Mouse (Mus musculus) heart, embryonic 11.5 days (tissue): ENCODE measurements around the gene Leo1. TPM values are rescaled to one million over a fixed set of nuclear protein-coding genes. Genes with fewer than 3 reads are reported as not detected.
A peak's percentile ranks its signal among the peaks of the same experiment; 100 is the strongest.
"Not testable (repeated sequence)": the region's sequence is repeated elsewhere in the genome, so short reads cannot be mapped to it uniquely, and the experiment has no call there.

Experiments
- ATAC-seq: fragments of 200-750 bp; cut with Nextera tagmentation; replicated peaks from 2 replicates; pipeline ENCODE4 v1.8.0; 2017; ENCODE audit warnings: moderate library complexity; ENCODE audit not compliant: insufficient number of reproducible peaks, low FRiP score, low TSS enrichment
- H3K27ac ChIP-seq: fragments of 300-500 bp; sonication (generic); 2 replicates; pipeline ENCODE4 v1.5.1; 2014; ENCODE audit warnings: mild to moderate bottlenecking, low read depth, low read length
- H3K27me3 ChIP-seq: fragments of 300-500 bp; sonication (generic); 2 replicates; pipeline ENCODE4 v1.6.1; 2014; ENCODE audit warnings: mild to moderate bottlenecking, low read length, mixed read lengths; ENCODE audit not compliant: control insufficient read depth, insufficient read depth
- H3K36me3 ChIP-seq: fragments of 300-500 bp; sonication (generic); 2 replicates; pipeline ENCODE4 v1.6.1; 2014; ENCODE audit warnings: mild to moderate bottlenecking, low read length, moderate library complexity, mixed read lengths; ENCODE audit not compliant: control insufficient read depth, insufficient read depth
- H3K4me1 ChIP-seq: fragments of 300-500 bp; sonication (generic); 2 replicates; pipeline ENCODE4 v1.6.1; 2014; ENCODE audit warnings: low read length; ENCODE audit not compliant: control insufficient read depth, insufficient read depth
- H3K4me2 ChIP-seq: fragments of 300-500 bp; sonication (generic); 2 replicates; pipeline ENCODE4 v1.6.1; 2014; ENCODE audit warnings: mild to moderate bottlenecking, moderate library complexity
- H3K4me3 ChIP-seq: fragments of 300-500 bp; sonication (generic); 2 replicates; pipeline ENCODE4 v1.5.1; 2014; ENCODE audit warnings: low read depth, low read length
- H3K9ac ChIP-seq: fragments of 300-500 bp; sonication (generic); 2 replicates; pipeline ENCODE4 v1.6.1; 2014; ENCODE audit warnings: mild to moderate bottlenecking, low read depth, low read length, moderate library complexity
- H3K9me3 ChIP-seq: fragments of 300-500 bp; sonication (generic); replicated peaks from 2 replicates; pipeline ENCODE4 v1.6.1; 2016; ENCODE audit warnings: low read length; ENCODE audit not compliant: control insufficient read depth
- whole genome bisulfite sequencing: fragments of 180-500 bp; shearing (Covaris S2); extraction: QIAGEN DNeasy Blood & Tissue Kit; methylation state at CpG from one replicate; pipeline ENCODE4 v1.1.7; 2014; ENCODE audit not compliant: insufficient replicate concordance; 5-methylcytosine and 5-hydroxymethylcytosine counted together
- polyA plus RNA-seq: library from polyadenylated mRNA; unstranded; fragments of >200 nt; fragmentation: Nextera tagmentation; extraction: Ambion mirVana; gene quantifications from 2 replicates; pipeline ENCODE4 v1.2.1, GENCODE M21; 2014

Leo1 gene
- polyA plus RNA-seq, 1 experiment from 2014 or later: 36.0 TPM

DNA sequence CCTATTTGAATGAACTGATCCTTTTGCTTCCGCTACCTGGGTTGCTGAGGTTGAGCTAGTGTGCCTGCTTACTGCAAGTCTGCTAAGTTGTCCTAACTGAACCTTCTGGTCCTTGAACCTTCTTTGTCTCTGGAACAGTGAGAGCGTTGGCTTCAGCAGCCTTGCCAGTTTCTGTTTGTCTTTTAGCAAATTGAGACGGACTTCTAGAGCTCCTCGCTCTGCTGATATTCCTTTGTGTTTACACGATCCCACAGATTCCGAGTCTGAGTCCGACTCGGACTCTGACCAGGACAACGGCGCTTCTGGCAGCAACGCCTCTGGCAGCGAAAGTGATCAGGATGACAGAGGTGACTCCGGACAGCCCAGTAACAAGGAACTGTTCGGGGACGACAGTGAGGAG, 3.7 kb downstream of the Leo1 start:
- no peak for ATAC-seq
- H3K36me3 ChIP-seq: peaks cover 16% of the 10 kb centered on the region
- no peaks in the 10 kb centered on the region for H3K27me3 ChIP-seq
- no peak overlapping the region for H3K9ac ChIP-seq
- H3K4me1 ChIP-seq: peaks cover 4% of the 10 kb centered on the region
- 86% methylated on average over 15 of the region's 15 CpGs for WGBS
- no peaks in the 10 kb centered on the region for H3K9me3 ChIP-seq
- H3K27ac ChIP-seq: no peak overlapping the region
- no peak overlapping the region for H3K4me2 ChIP-seq
- H3K4me3 ChIP-seq: no peak overlapping the region

DNA sequence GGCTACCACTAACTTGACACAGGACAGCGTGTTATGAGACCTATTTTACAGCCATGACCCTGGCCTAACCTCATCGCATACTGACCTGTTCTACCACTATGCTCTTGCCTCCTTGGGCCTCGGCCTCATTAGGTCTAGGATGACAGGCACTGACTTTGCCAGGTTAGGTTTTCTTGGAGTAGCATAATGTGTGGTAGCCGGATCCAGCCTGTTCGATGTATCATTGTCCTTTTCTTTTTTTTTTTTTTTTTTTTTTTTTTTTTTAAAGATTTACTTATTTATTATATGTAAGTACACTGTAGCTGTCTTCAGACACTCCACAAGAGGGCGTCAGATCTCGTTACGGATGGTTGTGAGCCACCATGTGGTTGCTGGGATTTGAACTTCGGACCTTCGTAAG, 5.2 kb downstream of the Leo1 start:
- H3K4me2 ChIP-seq, ATAC-seq, H3K9ac ChIP-seq, H3K4me3 ChIP-seq, H3K27me3 ChIP-seq, H3K9me3 ChIP-seq, H3K4me1 ChIP-seq, H3K27ac ChIP-seq: not testable (repeated sequence)
- H3K36me3 ChIP-seq: peaks cover 21% of the 10 kb centered on the region
- WGBS: 81% methylated on average over 10 of the region's 10 CpGs

- Histone ChIP-seq H3K36me3 (peaks cover 25% of the 10 kb centered on the region), H3K27me3 (no peaks in the 10 kb centered on the region), H3K9ac (no peak overlapping the region), H3K4me1 (no peaks in the 10 kb centered on the region), H3K4me3 (no peak overlapping the region), H3K4me2 (no peak overlapping the region), H3K9me3 (no peaks in the 10 kb centered on the region), H3K27ac (no peak overlapping the region)
- no peak for ATAC-seq
- WGBS: 94% methylated on average over 3 of the region's 3 CpGs
Observed at GRCm38 (mm10) chr9:75448021-75448420, 6.7 kb downstream of the Leo1 start.

- H3K4me3 ChIP-seq: no peak overlapping the region
- H3K9ac ChIP-seq: no peak overlapping the region
- no peak overlapping the region for H3K4me2 ChIP-seq
- no peaks in the 10 kb centered on the region for H3K9me3 ChIP-seq
- no peaks in the 10 kb centered on the region for H3K4me1 ChIP-seq
- H3K27me3 ChIP-seq: no peaks in the 10 kb centered on the region
- no peak overlapping the region for H3K27ac ChIP-seq
- no peak for ATAC-seq
- H3K36me3 ChIP-seq: peaks cover 48% of the 10 kb centered on the region
- WGBS: 87% methylated on average over 2 of the region's 2 CpGs
Observed at GRCm38 (mm10) chr9:75453994-75454393, 12.7 kb downstream of the Leo1 start.

- no peak overlapping the region for H3K4me3 ChIP-seq
- H3K27me3 ChIP-seq: no peaks in the 10 kb centered on the region
- H3K9me3 ChIP-seq: no peaks in the 10 kb centered on the region
- H3K36me3 ChIP-seq: peaks cover 46% of the 10 kb centered on the region
- no peak for ATAC-seq
- H3K4me1 ChIP-seq: no peaks in the 10 kb centered on the region
- H3K27ac ChIP-seq: no peak overlapping the region
- H3K4me2 ChIP-seq: no peak overlapping the region
- WGBS: 75% methylated on average over 10 of the region's 10 CpGs
- no peak overlapping the region for H3K9ac ChIP-seq
Observed at GRCm38 (mm10) chr9:75455684-75456083, 14.4 kb downstream of the Leo1 start.

- WGBS: 78% methylated on average over 8 of the region's 8 CpGs
- Histone ChIP-seq H3K27ac (peak overlapping the region; percentile 37; the same call in 1 of the 2 replicates), H3K4me2 (no peak overlapping the region), H3K27me3 (no peaks in the 10 kb centered on the region), H3K4me1 (peaks cover 12% of the 10 kb centered on the region), H3K9me3 (no peaks in the 10 kb centered on the region), H3K9ac (no peak overlapping the region), H3K36me3 (peaks cover 43% of the 10 kb centered on the region), H3K4me3 (no peak overlapping the region)
- ATAC-seq: no peak
Observed at GRCm38 (mm10) chr9:75463050-75463660, 21.8 kb downstream of the Leo1 start.

DNA sequence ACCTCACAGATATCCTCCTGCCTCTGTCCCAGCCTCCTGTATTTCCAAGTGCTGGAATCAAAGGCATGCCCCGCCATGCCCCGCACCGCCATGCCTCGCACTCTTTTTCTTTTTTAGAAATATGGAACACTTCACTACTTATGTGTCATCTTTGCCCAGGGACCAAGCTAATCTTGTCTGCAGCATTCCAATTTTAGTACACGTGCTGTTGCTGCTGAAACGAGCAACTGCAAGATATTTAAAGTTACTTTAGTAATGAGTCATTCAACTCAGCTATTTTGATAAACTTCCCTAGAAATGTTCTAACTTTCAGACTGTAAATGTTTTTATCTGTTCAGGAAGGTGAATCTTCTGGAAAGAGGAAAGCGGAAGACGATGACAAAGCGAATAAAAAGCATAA, 24.5 kb downstream of the Leo1 start:
- no peak overlapping the region for H3K4me2 ChIP-seq
- ATAC-seq: no peak
- H3K4me1 ChIP-seq: peaks cover 12% of the 10 kb centered on the region
- H3K27ac ChIP-seq: no peak overlapping the region
- peaks cover 30% of the 10 kb centered on the region for H3K36me3 ChIP-seq
- 71% methylated on average over 9 of the region's 9 CpGs for whole genome bisulfite sequencing
- H3K9ac ChIP-seq: no peak overlapping the region
- H3K27me3 ChIP-seq: no peaks in the 10 kb centered on the region
- no peak overlapping the region for H3K4me3 ChIP-seq
- no peaks in the 10 kb centered on the region for H3K9me3 ChIP-seq

GRCm38 (mm10) chr9:75466641-75467040, 25.3 kb downstream of the Leo1 start:
- 93% methylated on average over 4 of the region's 4 CpGs for WGBS
- Histone ChIP-seq H3K4me1 (peaks cover 12% of the 10 kb centered on the region), H3K27me3 (no peaks in the 10 kb centered on the region), H3K4me2 (no peak overlapping the region), H3K9ac (no peak overlapping the region), H3K27ac (no peak overlapping the region), H3K4me3 (no peak overlapping the region), H3K9me3 (no peaks in the 10 kb centered on the region), H3K36me3 (peaks cover 22% of the 10 kb centered on the region)
- no peak for ATAC-seq

GRCm38 (mm10) chr9:75467581-75467980, 26.3 kb downstream of the Leo1 start:
- Histone ChIP-seq H3K9me3 (no peaks in the 10 kb centered on the region), H3K27me3 (no peaks in the 10 kb centered on the region), H3K27ac (no peak overlapping the region), H3K4me2 (no peak overlapping the region), H3K36me3 (peaks cover 18% of the 10 kb centered on the region; the same call in 1 of the 2 replicates), H3K4me1 (peaks cover 12% of the 10 kb centered on the region), H3K4me3 (no peak overlapping the region), H3K9ac (no peak overlapping the region)
- ATAC-seq: no peak
- WGBS: 92% methylated on average over 3 of the region's 3 CpGs
